20 mouse cellular contexts compared by ENCODE assay signal in genomic region chr11:109988164-109988563, GRCm38 (mm10).
"Had no signal": no experiment of that assay in that cellular context is flagged by ENCODE, and none has a peak within 500 bp of the region (broad histone marks: within the 10 kb centered on the region; RNA-seq: fewer than 3 reads in every experiment).

No protein-coding gene starts in this region.

- H3K4me2 ChIP-seq: kidney, embryonic 15.5 days; lung, embryonic 15.5 days; midbrain, embryonic 13.5 days had no signal

- H3K27ac ChIP-seq: kidney, embryonic 15.5 days; left cerebral cortex, adult 2 months; lung, embryonic 15.5 days; midbrain, embryonic 10.5 days; midbrain, embryonic 13.5 days; stomach, postnatal 0 days had no signal

- H3K27me3 ChIP-seq: kidney, embryonic 15.5 days; lung, embryonic 15.5 days; megakaryocyte, embryonic 14.5 days; midbrain, embryonic 13.5 days had no signal

- ATAC-seq: midbrain, embryonic 16.5 days had no signal

- H3K9ac ChIP-seq: kidney, embryonic 15.5 days; lung, embryonic 15.5 days; midbrain, embryonic 13.5 days had no signal

- H3K9me3 ChIP-seq: kidney, embryonic 15.5 days; lung, embryonic 15.5 days; megakaryocyte, embryonic 14.5 days; midbrain, embryonic 10.5 days; midbrain, embryonic 13.5 days had no signal

- H3K4me1 ChIP-seq: kidney, embryonic 15.5 days; megakaryocyte, embryonic 14.5 days; midbrain, embryonic 13.5 days had no signal

- H3K4me3 ChIP-seq: kidney, embryonic 15.5 days; left cerebral cortex, adult 2 months; lung, embryonic 15.5 days; megakaryocyte, embryonic 14.5 days; midbrain, embryonic 10.5 days; midbrain, embryonic 13.5 days had no signal

- H3K36me3 ChIP-seq: kidney, embryonic 15.5 days; lung, embryonic 15.5 days; midbrain, embryonic 10.5 days; midbrain, embryonic 13.5 days had no signal

- DNase-seq: kidney, adult 11 months; kidney, adult 8-10 months; kidney, postnatal 10 days; kidney, postnatal 36 days; layer of hippocampus, postnatal 36 days; lung, adult 18-20 months; lung, postnatal 10 days; lung, postnatal 36 days; right cerebral cortex, postnatal 4 days; thymus, adult 2 months; thymus, postnatal 14 days; thymus, postnatal 4 days had no signal
